Mouse (Mus musculus) cerebellum, adult 2 months (tissue): ENCODE measurements around the gene Pum1. TPM values are rescaled to one million over a fixed set of nuclear protein-coding genes. Genes with fewer than 3 reads are reported as not detected.
"Not testable (repeated sequence)": the region's sequence is repeated elsewhere in the genome, so short reads cannot be mapped to it uniquely, and the experiment has no call there.

Experiments used
- DNase-seq, 2 experiments: peaks; one replicate each; pipeline ENCODE4 v3.0.0; 2021
- H3K27ac ChIP-seq: fragments of 200-500 bp; 2 replicates; pipeline ENCODE4 v1.5.1; 2012; ENCODE audit warnings: low read length, control low read depth, inconsistent platforms; ENCODE audit not compliant: insufficient read depth
- H3K27me3 ChIP-seq: fragments of 200-500 bp; 2 replicates; pipeline ENCODE4 v1.6.1; 2012; ENCODE audit warnings: inconsistent platforms, mild to moderate bottlenecking, low read length, moderate library complexity; ENCODE audit not compliant: control insufficient read depth, insufficient read depth
- H3K4me1 ChIP-seq: fragments of 200-500 bp; 2 replicates; pipeline ENCODE4 v1.6.1; 2011; ENCODE audit warnings: low read length; ENCODE audit not compliant: control insufficient read depth, insufficient read depth
- H3K4me3 ChIP-seq: fragments of 200-500 bp; replicated peaks from 2 replicates; pipeline ENCODE3; 2011; ENCODE audit warnings: mild to moderate bottlenecking, low read depth, low read length, control low read depth; ENCODE audit not compliant: insufficient read depth
- CTCF ChIP-seq: fragments of 200-500 bp; IDR thresholded peaks from 2 replicates; pipeline ENCODE4 v1.5.1; 2011; ENCODE audit warnings: low read depth, mild to moderate bottlenecking, control low read depth, low read length, moderate library complexity, borderline replicate concordance; ENCODE audit not compliant: insufficient read depth
- POLR2A ChIP-seq: fragments of 200-500 bp; IDR thresholded peaks from 2 replicates; pipeline ENCODE4 v1.6.1; 2011; ENCODE audit warnings: low read length, control low read depth, borderline replicate concordance; ENCODE audit not compliant: insufficient read depth
- WGBS: fragments of 180-500 bp; shearing (Covaris S2); methylation state at CpG from one replicate; pipeline ENCODE4 v1.1.7; 2018; 5-methylcytosine and 5-hydroxymethylcytosine counted together
- polyA plus RNA-seq: library from polyadenylated mRNA; depleted of rRNA; stranded (reverse); fragments of >200 nt; gene quantifications from 2 replicates; pipeline ENCODE4 v1.2.3, GENCODE M21; 2012

Pum1 gene
- polyA plus RNA-seq, 1 experiment: 49.6 TPM

- no peak overlapping the region for H3K4me3 ChIP-seq
- no peak for TF ChIP-seq CTCF
- no peak overlapping the region for H3K27ac ChIP-seq
- H3K27me3 ChIP-seq: no peaks in the 10 kb centered on the region
- peaks cover 8% of the 10 kb centered on the region; the same call in 1 of the 2 replicates for H3K4me1 ChIP-seq
- no peak for DNase-seq
Measured at GRCm38 (mm10) chr4:130672161-130672560, 9.0 kb downstream of the Pum1 start.

- Histone ChIP-seq H3K27ac (no peak overlapping the region), H3K4me3 (no peak overlapping the region), H3K27me3 (no peaks in the 10 kb centered on the region), H3K4me1 (no peaks in the 10 kb centered on the region)
- TF ChIP-seq CTCF (no peak), POLR2A (no peak)
- WGBS: 86% methylated on average over 2 of the region's 2 CpGs
- DNase-seq: no peak
Measured at GRCm38 (mm10) chr4:130676746-130677145, 13.6 kb downstream of the Pum1 start.

GRCm38 (mm10) chr4:130678149-130678548 lies 15.0 kb downstream of the Pum1 start:
- Histone ChIP-seq H3K27me3 (no peaks in the 10 kb centered on the region), H3K27ac (no peak overlapping the region), H3K4me3 (no peak overlapping the region), H3K4me1 (no peaks in the 10 kb centered on the region)
- no peak for DNase-seq
- 90% methylated on average over 3 of the region's 3 CpGs for WGBS
- TF ChIP-seq CTCF (no peak), POLR2A (no peak)

GRCm38 (mm10) chr4:130680676-130681075 lies 17.6 kb downstream of the Pum1 start:
- Histone ChIP-seq H3K27me3 (no peaks in the 10 kb centered on the region), H3K4me3 (no peak overlapping the region), H3K4me1 (no peaks in the 10 kb centered on the region), H3K27ac (no peak overlapping the region)
- no peak for TF ChIP-seq POLR2A
- TF ChIP-seq CTCF: no peak
- WGBS: 95% methylated on average over 6 of the region's 6 CpGs
- DNase-seq: no peak

- H3K27ac ChIP-seq, H3K4me3 ChIP-seq, DNase-seq, H3K27me3 ChIP-seq, H3K4me1 ChIP-seq: not testable (repeated sequence)
- 91% methylated on average over 5 of the region's 5 CpGs for WGBS
Measured at GRCm38 (mm10) chr4:130683051-130683450, 19.9 kb downstream of the Pum1 start.

GRCm38 (mm10) chr4:130693936-130694335 lies 30.8 kb downstream of the Pum1 start:
- Histone ChIP-seq H3K4me1 (peaks cover 2% of the 10 kb centered on the region; the same call in 1 of the 2 replicates), H3K27ac (no peak overlapping the region), H3K27me3 (no peaks in the 10 kb centered on the region), H3K4me3 (no peak overlapping the region)
- 46% methylated on average over 3 of the region's 3 CpGs for WGBS
- TF ChIP-seq POLR2A (no peak), CTCF (no peak)
- no peak for DNase-seq

GRCm38 (mm10) chr4:130694982-130695381 lies 31.9 kb downstream of the Pum1 start:
- Histone ChIP-seq H3K27me3 (no peaks in the 10 kb centered on the region), H3K4me1 (peaks cover 2% of the 10 kb centered on the region; the same call in 1 of the 2 replicates)
- WGBS: 94% methylated on average over 3 of the region's 3 CpGs

GRCm38 (mm10) chr4:130701061-130701460 lies 37.9 kb downstream of the Pum1 start:
- Histone ChIP-seq H3K27me3 (no peaks in the 10 kb centered on the region), H3K4me1 (peaks cover 12% of the 10 kb centered on the region; the same call in 1 of the 2 replicates), H3K27ac (no peak overlapping the region), H3K4me3 (no peak overlapping the region)
- peak in 1 of 2 experiments; percentile 54 for DNase-seq
- TF ChIP-seq POLR2A: no peak
- no peak for TF ChIP-seq CTCF
- WGBS: 15% methylated on average over 2 of the region's 2 CpGs

More at GRCm38 (mm10) chr4:130694982-130695381, 31.9 kb downstream of the Pum1 start:
- TF ChIP-seq POLR2A (no peak), CTCF (no peak)
- Histone ChIP-seq H3K27ac (no peak overlapping the region), H3K4me3 (no peak overlapping the region)
- DNase-seq: no peak
